Mouse (Mus musculus) activated CD4-positive, CD25-positive, alpha-beta regulatory T cell, adult 9 weeks (primary cell): ENCODE measurements around the gene Crtam. TPM values are rescaled to one million over a fixed set of nuclear protein-coding genes. Genes with fewer than 3 reads are reported as not detected.

Source experiments
- polyA plus RNA-seq: library from polyadenylated mRNA; unstranded; fragments of 100-300 nt; shearing (Covaris generic); gene quantifications from one replicate; pipeline ENCODE4 v1.2.1, GENCODE M21; 2017

The Crtam gene
- polyA plus RNA-seq: 2.2 TPM

GRCm38 (mm10) chr9:41004415-41004814, at the start of gene Crtam:
Gene Crtam, minus strand, starts transcription at chr9:41004628.

GRCm38 (mm10) chr9:40963586-40964417, 40.6 kb downstream of the Crtam start, which contains the start of gene Jhy:
Gene Jhy, minus strand, starts transcription at chr9:40964118.

Other genes starting within 250 kb of the Crtam start
- gene Hspa8, start 203.6 kb downstream of the Crtam start, polyA plus RNA-seq: 3,497 TPM
- not detected for gene Bsx, start 130.5 kb downstream of the Crtam start, polyA plus RNA-seq
- not detected for gene Jhy, start 40.5 kb downstream of the Crtam start, polyA plus RNA-seq
- gene Ubash3b, start 157.1 kb upstream of the Crtam start, polyA plus RNA-seq: 20.2 TPM